Mouse (Mus musculus) liver, embryonic 13.5 days (tissue): ENCODE measurements around the gene Anln. TPM values are rescaled to one million over a fixed set of nuclear protein-coding genes. Genes with fewer than 3 reads are reported as not detected.

ENCODE experiments used
- ATAC-seq: fragments of 200-750 bp; cut with Nextera tagmentation; 2 replicates; pipeline ENCODE4 v1.8.0; 2017; ENCODE audit warnings: low read depth, mild to moderate bottlenecking, moderate number of reproducible peaks, moderate library complexity
- DNase-seq: peaks from one replicate; pipeline ENCODE4 v3.0.0; 2022
- H3K27ac ChIP-seq: fragments of 300-500 bp; sonication (generic); 2 replicates; pipeline ENCODE4 v1.5.1; 2015; ENCODE audit warnings: moderate library complexity, mild to moderate bottlenecking, inconsistent platforms
- H3K27me3 ChIP-seq: fragments of 300-500 bp; sonication (generic); 2 replicates; pipeline ENCODE4 v1.6.1; 2015; ENCODE audit warnings: mild to moderate bottlenecking, inconsistent platforms
- H3K36me3 ChIP-seq: fragments of 300-500 bp; sonication (generic); 2 replicates; pipeline ENCODE4 v1.6.1; 2015; ENCODE audit warnings: mild to moderate bottlenecking, inconsistent platforms
- H3K4me1 ChIP-seq: fragments of 300-500 bp; sonication (generic); replicated peaks from 2 replicates; pipeline ENCODE4 v1.6.1; 2015; ENCODE audit warnings: inconsistent platforms
- H3K4me2 ChIP-seq: fragments of 300-500 bp; sonication (generic); 2 replicates; pipeline ENCODE4 v1.6.1; 2015; ENCODE audit warnings: inconsistent platforms, mild to moderate bottlenecking, moderate library complexity
- H3K4me3 ChIP-seq: fragments of 300-500 bp; sonication (generic); replicated peaks from 2 replicates; pipeline ENCODE4 v1.5.1; 2015; ENCODE audit warnings: mild to moderate bottlenecking, inconsistent platforms
- H3K9ac ChIP-seq: fragments of 300-500 bp; sonication (generic); 2 replicates; pipeline ENCODE4 v1.6.1; 2015; ENCODE audit warnings: mild to moderate bottlenecking, inconsistent platforms
- H3K9me3 ChIP-seq: fragments of 300-500 bp; sonication (generic); replicated peaks from 2 replicates; pipeline ENCODE4 v1.6.1; 2016; ENCODE audit warnings: inconsistent platforms
- WGBS: fragments of 180-500 bp; shearing (Covaris S2); methylation state at CpG from one replicate; pipeline ENCODE4 v1.1.7; 2015; ENCODE audit not compliant: insufficient replicate concordance; 5-methylcytosine and 5-hydroxymethylcytosine counted together
- polyA plus RNA-seq: library from polyadenylated mRNA; unstranded; fragments of >200 nt; fragmentation: Nextera tagmentation; extraction: Ambion mirVana; gene quantifications from 2 replicates; pipeline ENCODE4 v1.2.1, GENCODE M21; 2015

Anln gene
- polyA plus RNA-seq, 1 experiment from 2014 or later = 23.1 TPM

DNA sequence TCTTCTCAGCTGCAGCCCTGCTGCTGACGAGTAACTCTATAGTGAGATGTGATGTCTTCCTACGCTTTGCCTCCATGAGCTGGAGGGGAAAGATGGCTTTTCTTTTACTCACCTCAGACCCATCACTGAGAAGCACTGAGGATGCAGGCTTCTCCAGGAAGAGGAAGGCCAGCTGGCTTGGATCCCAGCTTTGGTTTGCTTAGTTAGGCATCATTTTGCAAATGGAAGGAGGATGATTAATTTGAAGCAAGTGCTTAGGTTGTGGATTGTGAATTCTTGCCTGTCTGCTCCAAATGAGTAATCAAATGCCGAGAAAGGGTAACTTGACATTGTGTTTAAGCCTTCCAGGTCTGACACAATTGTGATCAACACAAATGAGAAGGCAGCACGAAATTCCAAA is 10.0 kb upstream of the Anln start:
- no peak overlapping the region for H3K27ac ChIP-seq
- no peak for DNase-seq
- ATAC-seq = no peak
- H3K4me1 ChIP-seq = no peaks in the 10 kb centered on the region
- no peaks in the 10 kb centered on the region for H3K36me3 ChIP-seq
- no peaks in the 10 kb centered on the region for H3K9me3 ChIP-seq
- H3K9ac ChIP-seq = no peak overlapping the region
- no peaks in the 10 kb centered on the region for H3K27me3 ChIP-seq
- H3K4me3 ChIP-seq = no peak overlapping the region
- 75% methylated on average over 4 of the region's 4 CpGs for WGBS
- H3K4me2 ChIP-seq = no peak overlapping the region

DNA sequence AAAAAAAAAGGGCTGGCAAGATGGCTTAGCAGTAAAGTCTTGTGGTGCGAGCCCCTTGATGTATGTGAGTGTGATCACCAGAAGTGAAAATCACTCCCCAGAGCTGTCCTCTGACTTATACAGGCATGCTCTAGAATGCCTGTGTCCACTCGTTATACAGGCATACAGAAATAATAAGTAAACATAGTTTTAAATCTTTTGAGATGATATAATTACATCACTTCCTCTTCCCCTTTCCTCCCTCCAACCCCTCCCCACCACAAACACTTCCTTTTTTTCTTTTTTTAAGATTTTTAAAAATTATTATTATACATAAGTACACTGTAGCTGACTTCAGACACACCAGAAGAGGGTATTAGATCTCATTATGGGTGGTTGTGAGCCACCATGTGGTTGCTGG is 5.7 kb upstream of the Anln start:
- no peak overlapping the region for H3K27ac ChIP-seq
- H3K4me1 ChIP-seq = peaks cover 11% of the 10 kb centered on the region
- no peaks in the 10 kb centered on the region for H3K27me3 ChIP-seq
- H3K4me2 ChIP-seq = no peak overlapping the region
- H3K9ac ChIP-seq = no peak overlapping the region
- DNase-seq (no peak), ATAC-seq (no peak)
- H3K9me3 ChIP-seq = no peaks in the 10 kb centered on the region
- WGBS = 59% methylated on average over 2 of the region's 2 CpGs
- H3K4me3 ChIP-seq = no peak overlapping the region
- H3K36me3 ChIP-seq = no peaks in the 10 kb centered on the region

DNA sequence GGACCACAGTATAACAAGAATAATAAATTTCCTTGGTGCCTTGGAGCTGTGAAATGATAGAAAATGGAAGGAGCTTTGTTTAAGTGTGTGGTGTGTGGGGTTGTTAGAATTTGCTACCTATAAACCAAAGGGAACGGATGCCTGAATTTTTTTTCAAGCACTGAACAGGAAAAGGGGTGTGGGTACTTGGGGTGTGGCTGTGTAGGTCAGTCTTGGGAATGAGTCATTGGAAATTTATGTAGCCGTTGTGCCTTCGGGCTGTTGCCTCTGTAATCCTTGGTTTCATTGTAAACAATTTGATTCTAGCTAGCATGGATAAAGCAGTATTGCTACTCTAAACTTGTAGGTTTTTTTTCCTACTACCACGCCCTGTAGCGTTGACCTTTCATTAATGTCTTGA is 1.4 kb upstream of the Anln start:
- H3K36me3 ChIP-seq = peaks cover 9% of the 10 kb centered on the region
- H3K9ac ChIP-seq = 0 out of 2 replicates have a peak overlapping the region, but pooled peaks have one; percentile 99
- no peaks in the 10 kb centered on the region for H3K27me3 ChIP-seq
- peaks cover 37% of the 10 kb centered on the region for H3K4me1 ChIP-seq
- no peak overlapping the region for H3K4me2 ChIP-seq
- no peaks in the 10 kb centered on the region for H3K9me3 ChIP-seq
- no peak overlapping the region for H3K4me3 ChIP-seq
- H3K27ac ChIP-seq = no peak overlapping the region; the same call in 1 of the 2 replicates
- DNase-seq (no peak), ATAC-seq (no peak)
- WGBS = 65% methylated on average over 5 of the region's 5 CpGs

DNA sequence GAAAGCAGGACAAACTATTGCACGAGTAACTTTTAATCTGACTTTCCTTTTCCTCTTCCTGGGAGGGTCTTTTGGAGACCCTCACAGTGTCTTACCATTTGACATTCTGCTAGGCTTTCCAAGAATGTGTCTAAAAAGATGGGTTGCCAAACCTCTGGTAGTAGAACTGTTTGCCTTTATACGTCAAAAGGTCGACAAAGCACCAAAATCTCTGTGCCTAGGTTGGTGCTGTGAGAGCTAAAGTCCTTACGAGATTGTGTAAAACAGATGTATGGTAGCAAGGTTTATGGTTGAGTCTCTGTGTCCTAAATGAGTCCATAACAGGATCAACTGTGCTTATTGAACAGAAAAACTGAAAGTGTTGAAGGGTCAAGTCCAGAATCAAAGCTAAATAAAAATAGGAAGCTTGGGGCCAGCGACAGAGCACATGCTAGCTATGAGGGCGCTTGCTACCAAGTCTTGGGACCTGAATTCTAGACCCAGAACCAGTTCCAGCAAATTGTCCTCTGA is 803 bp upstream of the Anln start:
- DNase-seq (no peak), ATAC-seq (no peak)
- Histone ChIP-seq H3K27ac (peak overlapping the region; percentile 98), H3K27me3 (no peaks in the 10 kb centered on the region), H3K36me3 (peaks cover 12% of the 10 kb centered on the region), H3K9ac (peak overlapping the region; percentile 99), H3K4me3 (peak overlapping the region; percentile 98), H3K4me2 (peak overlapping the region; percentile 97), H3K9me3 (no peaks in the 10 kb centered on the region), H3K4me1 (peaks cover 43% of the 10 kb centered on the region)
- 44% methylated on average over 6 of the region's 6 CpGs for WGBS

DNA sequence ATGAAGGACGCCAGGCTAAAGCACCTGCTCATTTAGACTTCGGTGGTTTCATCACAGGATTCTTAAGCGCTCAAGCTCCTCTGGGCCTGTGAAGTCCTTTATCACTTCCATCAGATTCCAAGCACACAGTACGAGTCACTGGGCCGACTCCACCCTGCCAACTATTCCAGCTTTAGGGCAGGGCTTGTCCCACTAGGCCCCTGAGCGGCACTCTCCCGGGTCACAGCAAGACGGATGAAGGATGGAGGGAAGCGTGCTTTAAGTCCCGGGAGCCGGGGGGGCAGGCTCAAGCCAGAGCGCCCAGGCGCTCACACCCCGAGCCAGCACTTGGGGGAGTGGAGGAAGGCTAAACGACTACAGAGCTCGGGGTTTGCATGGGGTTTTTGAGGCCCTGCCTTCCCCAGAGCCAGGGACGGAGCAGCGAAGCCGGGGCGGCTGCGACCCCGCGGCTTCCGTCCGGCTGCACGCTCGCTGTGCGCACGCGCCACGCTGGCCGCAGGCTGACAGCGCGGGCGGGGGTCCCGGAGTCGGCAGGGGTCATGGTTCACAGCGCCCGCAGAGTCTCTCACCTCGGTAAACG is 497 bp downstream of the Anln start:
- H3K36me3 ChIP-seq = peaks cover 21% of the 10 kb centered on the region
- H3K27me3 ChIP-seq = no peaks in the 10 kb centered on the region
- H3K4me2 ChIP-seq = peak overlapping the region; percentile 97
- H3K4me3 ChIP-seq = peak overlapping the region; percentile 98
- H3K27ac ChIP-seq = peak overlapping the region; percentile 98
- DNase-seq (peak; percentile 69), ATAC-seq (peak; percentile 80)
- H3K9ac ChIP-seq = peak overlapping the region; percentile 99
- peaks cover 49% of the 10 kb centered on the region for H3K4me1 ChIP-seq
- no peaks in the 10 kb centered on the region for H3K9me3 ChIP-seq
- 0% methylated on average over 41 of the region's 41 CpGs for WGBS

DNA sequence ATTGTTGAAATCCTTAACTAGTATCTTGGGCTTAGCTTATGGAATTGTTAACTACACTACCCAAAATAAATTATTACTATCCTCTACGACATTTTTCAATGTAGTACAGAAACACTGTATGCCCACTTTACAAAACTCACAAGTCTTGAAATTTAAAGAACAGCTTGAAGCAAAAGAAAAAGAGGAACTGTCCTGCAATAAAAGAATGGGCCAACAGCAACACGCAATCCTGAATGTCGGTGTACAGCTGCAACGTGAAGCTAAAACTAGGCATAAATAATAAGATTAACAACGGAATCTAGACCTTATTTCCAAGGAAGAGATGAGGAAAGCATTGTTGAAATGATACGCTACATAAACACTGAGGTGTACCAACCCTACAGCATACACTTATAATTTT is 1.1 kb downstream of the Anln start:
- peak overlapping the region; percentile 98 for H3K4me3 ChIP-seq
- H3K36me3 ChIP-seq = peaks cover 27% of the 10 kb centered on the region
- no peak for DNase-seq
- peak overlapping the region; percentile 99 for H3K9ac ChIP-seq
- peak overlapping the region; percentile 98 for H3K27ac ChIP-seq
- no peaks in the 10 kb centered on the region for H3K9me3 ChIP-seq
- peak overlapping the region; percentile 97 for H3K4me2 ChIP-seq
- 7% methylated on average over 6 of the region's 6 CpGs for WGBS
- ATAC-seq = 0 out of 2 replicates have a peak, but pooled peaks have one; percentile 1
- peaks cover 49% of the 10 kb centered on the region for H3K4me1 ChIP-seq
- no peaks in the 10 kb centered on the region for H3K27me3 ChIP-seq

DNA sequence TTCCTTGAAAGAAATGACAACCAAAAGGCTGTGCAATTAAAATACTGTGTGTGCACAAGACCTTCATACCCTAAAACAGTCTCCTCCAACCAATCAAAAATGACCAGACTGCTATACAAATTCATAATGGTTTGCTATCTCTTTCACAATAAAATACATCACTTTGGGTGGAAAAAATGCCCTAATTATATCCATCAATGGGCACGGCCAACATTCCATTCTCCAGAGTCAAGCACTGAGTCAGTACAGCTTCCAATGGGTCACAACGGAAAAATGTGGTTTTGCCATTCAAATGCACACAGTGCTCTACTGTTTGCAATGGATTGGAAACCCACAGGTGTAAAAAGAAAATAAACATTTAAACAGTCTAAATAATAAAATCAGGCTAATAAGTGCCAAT is 3.1 kb downstream of the Anln start:
- peak overlapping the region; percentile 16; the same call in 1 of the 2 replicates for H3K27ac ChIP-seq
- ATAC-seq (no peak), DNase-seq (no peak)
- peak overlapping the region; percentile 40 for H3K9ac ChIP-seq
- no peaks in the 10 kb centered on the region for H3K9me3 ChIP-seq
- peak overlapping the region; percentile 66 for H3K4me2 ChIP-seq
- no peaks in the 10 kb centered on the region for H3K27me3 ChIP-seq
- peaks cover 47% of the 10 kb centered on the region for H3K36me3 ChIP-seq
- H3K4me3 ChIP-seq = peak overlapping the region; percentile 40
- WGBS = 72% methylated on average over 2 of the region's 2 CpGs
- peaks cover 49% of the 10 kb centered on the region for H3K4me1 ChIP-seq

DNA sequence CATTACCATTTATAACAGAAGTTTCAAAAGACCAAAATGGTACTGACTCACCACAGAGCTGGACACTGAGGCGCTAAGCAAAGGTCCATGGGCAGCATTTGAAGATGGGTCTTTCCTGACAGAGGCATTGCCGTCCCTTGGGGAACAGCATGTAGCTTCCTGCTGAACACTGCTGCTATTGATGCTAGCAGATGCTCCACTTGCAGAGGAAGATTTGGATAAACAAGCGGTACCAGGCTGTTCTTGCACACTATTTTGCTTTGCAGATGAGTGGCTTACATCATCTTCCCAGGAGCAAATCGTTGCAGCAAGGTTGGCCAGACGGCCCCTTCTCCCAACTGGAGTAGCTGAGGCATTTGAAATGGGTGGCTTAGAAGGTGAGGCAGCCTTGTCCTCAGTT is 12.9 kb downstream of the Anln start:
- Histone ChIP-seq H3K9ac (no peak overlapping the region), H3K4me1 (no peaks in the 10 kb centered on the region), H3K36me3 (peaks cover 93% of the 10 kb centered on the region), H3K27ac (no peak overlapping the region), H3K27me3 (no peaks in the 10 kb centered on the region), H3K9me3 (no peaks in the 10 kb centered on the region), H3K4me3 (no peak overlapping the region), H3K4me2 (no peak overlapping the region)
- 89% methylated on average over 5 of the region's 5 CpGs for WGBS
- DNase-seq = no peak
- no peak for ATAC-seq

DNA sequence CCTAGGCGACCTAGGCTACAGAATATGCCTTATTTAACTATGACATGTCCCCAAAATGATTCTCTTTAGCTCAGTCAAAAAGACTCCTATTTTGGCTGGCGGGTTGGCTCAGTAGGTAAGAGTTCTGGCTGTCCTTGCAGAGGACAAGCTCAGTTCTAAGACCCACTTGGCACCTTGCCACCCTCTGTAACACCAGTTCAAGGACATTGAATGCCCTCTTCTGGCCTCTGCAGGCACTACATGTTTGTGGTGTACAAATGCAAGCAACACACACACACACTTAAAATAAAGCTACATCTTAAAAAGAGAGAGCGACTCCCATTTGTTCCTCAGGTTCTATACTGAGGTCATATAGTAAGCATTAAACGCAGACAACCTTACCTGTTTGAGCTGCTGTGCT is 16.2 kb downstream of the Anln start:
- DNase-seq = no peak
- H3K27me3 ChIP-seq = no peaks in the 10 kb centered on the region
- WGBS = 92% methylated on average over 4 of the region's 4 CpGs

DNA sequence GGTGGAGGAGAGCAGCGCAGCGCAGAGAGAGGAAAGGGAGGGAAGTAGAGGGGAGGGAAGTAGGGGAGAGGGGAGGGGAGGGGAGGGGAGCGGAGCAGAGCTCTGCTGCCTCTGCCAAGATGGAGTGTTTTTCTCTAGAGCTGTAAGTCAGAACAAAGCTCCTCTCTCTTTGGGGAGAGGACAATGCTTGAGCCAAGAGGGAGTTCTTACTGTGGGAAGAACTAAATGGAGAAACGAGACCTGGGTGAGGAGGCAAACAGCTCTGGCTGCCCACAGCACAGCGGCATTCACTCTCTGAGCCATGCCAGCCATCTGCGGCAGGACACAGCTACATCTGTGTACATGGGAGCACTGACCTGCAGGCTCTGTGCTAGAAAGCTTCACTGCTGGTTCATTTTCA is 21.0 kb downstream of the Anln start:
- 90% methylated on average over 6 of the region's 6 CpGs for WGBS
- Histone ChIP-seq H3K36me3 (peaks cover 94% of the 10 kb centered on the region), H3K27ac (no peak overlapping the region), H3K4me3 (no peak overlapping the region), H3K9me3 (no peaks in the 10 kb centered on the region), H3K4me1 (no peaks in the 10 kb centered on the region; the same call in 1 of the 2 replicates), H3K4me2 (no peak overlapping the region), H3K9ac (no peak overlapping the region), H3K27me3 (no peaks in the 10 kb centered on the region)
- DNase-seq = no peak
- ATAC-seq = no peak

More for the DNA sequence above, 16.2 kb downstream of the Anln start:
- H3K36me3 ChIP-seq = peaks cover 91% of the 10 kb centered on the region
- no peak overlapping the region for H3K9ac ChIP-seq
- H3K9me3 ChIP-seq = no peaks in the 10 kb centered on the region
- H3K4me1 ChIP-seq = no peaks in the 10 kb centered on the region
- H3K4me2 ChIP-seq = no peak overlapping the region
- no peak overlapping the region for H3K27ac ChIP-seq
- ATAC-seq = no peak
- H3K4me3 ChIP-seq = no peak overlapping the region

DNA sequence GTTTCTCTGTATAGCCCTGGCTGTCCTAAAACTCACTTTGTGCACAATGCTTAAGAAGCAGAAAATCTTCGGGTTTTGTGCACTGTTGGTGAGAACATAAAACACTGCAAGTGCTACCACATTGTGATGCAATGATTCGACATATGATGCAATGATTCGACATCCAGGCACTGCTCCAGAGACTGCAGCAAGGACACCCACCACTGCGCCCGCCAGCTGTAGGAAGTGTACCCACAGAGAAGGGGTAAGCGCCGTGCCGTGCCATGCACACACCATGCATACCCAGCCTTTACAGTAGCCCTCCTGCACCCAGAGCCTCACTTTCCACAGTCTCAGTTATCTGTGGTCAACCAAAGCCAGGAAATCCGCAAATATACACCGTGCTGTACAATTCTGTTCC is 22.4 kb downstream of the Anln start:
- H3K4me2 ChIP-seq = no peak overlapping the region
- ATAC-seq (no peak), DNase-seq (no peak)
- H3K4me3 ChIP-seq = no peak overlapping the region
- H3K27me3 ChIP-seq = no peaks in the 10 kb centered on the region
- no peaks in the 10 kb centered on the region; the same call in 1 of the 2 replicates for H3K4me1 ChIP-seq
- 86% methylated on average over 10 of the region's 10 CpGs for WGBS
- peaks cover 93% of the 10 kb centered on the region for H3K36me3 ChIP-seq
- no peak overlapping the region for H3K9ac ChIP-seq
- no peaks in the 10 kb centered on the region for H3K9me3 ChIP-seq
- H3K27ac ChIP-seq = no peak overlapping the region

DNA sequence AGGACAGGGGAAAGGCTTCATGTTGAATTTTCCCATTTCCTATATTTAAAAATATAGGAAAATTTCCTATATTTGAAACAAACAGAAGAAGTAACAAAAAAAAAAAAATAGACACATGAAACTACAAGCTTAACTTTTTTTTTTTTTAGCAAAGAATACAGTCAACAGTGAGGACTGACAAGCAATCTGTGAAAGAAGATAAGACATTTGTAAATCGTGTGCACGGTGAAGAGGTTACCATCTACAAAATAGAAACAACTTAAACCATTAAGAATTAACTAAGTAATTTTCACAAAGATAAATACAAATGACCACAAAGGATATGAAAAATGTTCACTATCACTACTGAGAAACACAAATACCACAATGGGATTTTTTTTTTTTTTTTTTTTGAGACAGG is 22.8 kb downstream of the Anln start:
- WGBS = 40% methylated on average over 2 of the region's 2 CpGs
- Histone ChIP-seq H3K4me2 (no peak overlapping the region), H3K9ac (no peak overlapping the region), H3K27ac (no peak overlapping the region), H3K4me1 (no peaks in the 10 kb centered on the region; the same call in 1 of the 2 replicates), H3K27me3 (no peaks in the 10 kb centered on the region), H3K36me3 (peaks cover 93% of the 10 kb centered on the region), H3K9me3 (no peaks in the 10 kb centered on the region), H3K4me3 (no peak overlapping the region)
- DNase-seq = no peak
- ATAC-seq = no peak
